Mouse (Mus musculus) neutrophil, adult 5-6 weeks (primary cell): ENCODE results near the gene Myo3b. TPM values are rescaled to one million over a fixed set of nuclear protein-coding genes. Genes with fewer than 3 reads are reported as not detected.
"Not testable (repeated sequence)": the region's sequence is repeated elsewhere in the genome, so short reads cannot be mapped to it uniquely, and the experiment has no call there.

Source experiments
- ATAC-seq: fragments of 151-379, 151-347 bp; 2 replicates; pipeline ENCODE4 v1.8.0; 2017; ENCODE audit warnings: mild to moderate bottlenecking, moderate TSS enrichment; ENCODE audit not compliant: insufficient number of reproducible peaks, poor library complexity, low FRiP score, severe bottlenecking; ENCODE audit errors: extremely low read depth
- total RNA-seq: library from RNA; stranded (forward); fragments of 200-1000 nt; gene quantifications from 2 replicates; pipeline ENCODE4 v1.2.3, GENCODE M21; 2017

Gene Myo3b
- total RNA-seq, 1 experiment from 2014 or later: 0.93 TPM

- ATAC-seq: not testable (repeated sequence)
Observed at GRCm38 (mm10) chr2:70234450-70234849, 195.5 kb downstream of the Myo3b start.

GRCm38 (mm10) chr2:70245981-70246380 is 207.1 kb downstream of the Myo3b start:
- ATAC-seq: no peak

GRCm38 (mm10) chr2:70248616-70249015 is 209.7 kb downstream of the Myo3b start:
- ATAC-seq: no peak

GRCm38 (mm10) chr2:70249872-70250271 is 210.9 kb downstream of the Myo3b start:
- no peak for ATAC-seq

- ATAC-seq: no peak
Observed at GRCm38 (mm10) chr2:70251256-70251655, 212.3 kb downstream of the Myo3b start.

GRCm38 (mm10) chr2:70259357-70260000 is 220.6 kb downstream of the Myo3b start:
- no peak for ATAC-seq

- ATAC-seq: no peak
Observed at GRCm38 (mm10) chr2:70260646-70261195, 221.8 kb downstream of the Myo3b start.

- no peak for ATAC-seq
Observed at GRCm38 (mm10) chr2:70261703-70262564, 223.0 kb downstream of the Myo3b start.

- ATAC-seq: no peak
Observed at GRCm38 (mm10) chr2:70262565-70263082, 223.7 kb downstream of the Myo3b start.

- no peak for ATAC-seq
Observed at GRCm38 (mm10) chr2:70278425-70279277, 239.7 kb downstream of the Myo3b start.

GRCm38 (mm10) chr2:70284109-70284508 is 245.2 kb downstream of the Myo3b start:
- no peak for ATAC-seq

GRCm38 (mm10) chr2:70291063-70291462 is 252.1 kb downstream of the Myo3b start:
- no peak for ATAC-seq

GRCm38 (mm10) chr2:70292776-70293175 is 253.8 kb downstream of the Myo3b start:
- no peak for ATAC-seq

GRCm38 (mm10) chr2:70302905-70303304 is 264.0 kb downstream of the Myo3b start:
- ATAC-seq: no peak

GRCm38 (mm10) chr2:70315125-70315524 is 276.2 kb downstream of the Myo3b start:
- no peak for ATAC-seq

GRCm38 (mm10) chr2:70315734-70316133 is 276.8 kb downstream of the Myo3b start:
- ATAC-seq: no peak

- ATAC-seq: no peak
Observed at GRCm38 (mm10) chr2:70317850-70318249, 278.9 kb downstream of the Myo3b start.

- no peak for ATAC-seq
Observed at GRCm38 (mm10) chr2:70318861-70319555, 280.1 kb downstream of the Myo3b start.
